8 mouse cellular contexts compared by ENCODE assay signal in the genomic region with DNA sequence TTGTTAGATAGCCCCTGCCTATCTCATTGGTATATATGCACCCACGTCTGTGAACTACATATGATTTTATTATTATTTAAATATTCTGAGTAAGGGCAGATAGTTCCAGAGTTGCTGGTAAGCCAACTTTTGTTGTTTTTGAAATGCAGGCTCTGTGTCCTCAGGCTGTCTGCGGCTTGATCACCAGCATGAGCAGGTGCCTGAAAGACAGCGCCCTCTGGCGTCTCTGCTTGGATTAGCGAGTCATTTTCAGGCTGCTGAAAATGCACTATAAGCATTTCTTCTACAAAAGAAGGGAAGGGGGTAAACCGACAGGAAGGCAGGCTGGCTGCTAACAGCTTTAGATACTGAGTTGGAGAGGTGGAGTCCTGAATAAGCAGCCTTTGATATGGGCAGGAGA.
A peak's percentile ranks its signal among the peaks of the same experiment; 100 is the strongest.
DNase-seq lines count a peak whose midpoint lies in the region; ATAC-seq and TF ChIP-seq lines count a peak whose summit lies in the region.

No protein-coding gene starts in this region.

- H3K9ac ChIP-seq in midbrain, embryonic 11.5 days (ENCODE audit: low read length): no peak overlapping the region
- no peak overlapping the region for H3K9ac ChIP-seq in midbrain, embryonic 16.5 days (ENCODE audit: low read depth, low read length)
- H3K9ac ChIP-seq in forebrain, embryonic 15.5 days (replicated peaks): no peak overlapping the region
- no peak overlapping the region for H3K9ac ChIP-seq in intestine, postnatal 0 days (ENCODE audit: low read depth, low read length)

- peak; percentile 73; the same call in 1 of the 2 replicates for ATAC-seq in midbrain, embryonic 11.5 days (ENCODE audit: low FRiP score)
- ATAC-seq in midbrain, embryonic 16.5 days: no peak
- peak; percentile 67 for ATAC-seq in forebrain, embryonic 15.5 days (replicated peaks)
- ATAC-seq in intestine, postnatal 0 days: no peak

- intact Hi-C loops in left cerebral cortex, postnatal 10 days (cut with DNase I): loop anchor here (2.0 to 5.0 kb wide), 2 partner anchors 402 to 910 kb away; a partner anchor contains a TSS

- no peaks in the 10 kb centered on the region for H3K9me3 ChIP-seq in midbrain, embryonic 11.5 days (ENCODE audit: control insufficient read depth, low read length)
- no peaks in the 10 kb centered on the region for H3K9me3 ChIP-seq in midbrain, embryonic 16.5 days (replicated peaks; ENCODE audit: control insufficient read depth, low read length, poor library complexity, severe bottlenecking)
- H3K9me3 ChIP-seq in forebrain, embryonic 15.5 days: no peaks in the 10 kb centered on the region
- H3K9me3 ChIP-seq in intestine, postnatal 0 days (ENCODE audit: control insufficient read depth): no peaks in the 10 kb centered on the region

- no peak overlapping the region for H3K27ac ChIP-seq in midbrain, embryonic 11.5 days (ENCODE audit: low read depth, low read length)
- no peak overlapping the region for H3K27ac ChIP-seq in midbrain, embryonic 16.5 days (ENCODE audit: low read length)
- no peak overlapping the region for H3K27ac ChIP-seq in forebrain, embryonic 15.5 days (replicated peaks)
- H3K27ac ChIP-seq in intestine, postnatal 0 days (ENCODE audit: low read depth, low read length): no peak overlapping the region

- no peak overlapping the region for H3ac ChIP-seq in myocyte (ENCODE audit: control insufficient read depth, insufficient read length)

- TF ChIP-seq POLR2A in myocyte (IDR thresholded peaks at IDR 0.05; ENCODE audit: insufficient read length, low read depth): no peak

- 6% methylated on average over 6 of the region's 6 CpGs for WGBS in midbrain, embryonic 11.5 days
- 2% methylated on average over 6 of the region's 6 CpGs for WGBS in midbrain, embryonic 16.5 days
- 4% methylated on average over 6 of the region's 6 CpGs for WGBS in forebrain, embryonic 15.5 days
- WGBS in intestine, postnatal 0 days: 4% methylated on average over 6 of the region's 6 CpGs

- no peaks in the 10 kb centered on the region for H3K4me1 ChIP-seq in midbrain, embryonic 11.5 days (ENCODE audit: control insufficient read depth, insufficient read depth, low read length)
- H3K4me1 ChIP-seq in midbrain, embryonic 16.5 days (ENCODE audit: control insufficient read depth, insufficient read depth, low read length): no peaks in the 10 kb centered on the region
- 0 out of 2 replicates have a peak, but pooled peaks cover 5% of the 10 kb centered on the region for H3K4me1 ChIP-seq in forebrain, embryonic 15.5 days
- H3K4me1 ChIP-seq in intestine, postnatal 0 days (replicated peaks; ENCODE audit: control insufficient read depth, insufficient read depth, low read length): no peaks in the 10 kb centered on the region

- H3K79me2 ChIP-seq in myocyte (ENCODE audit: control insufficient read depth, insufficient read depth): no peaks in the 10 kb centered on the region

- H3K27me3 ChIP-seq in midbrain, embryonic 11.5 days (ENCODE audit: control insufficient read depth, insufficient read depth, low read length): no peaks in the 10 kb centered on the region
- H3K27me3 ChIP-seq in midbrain, embryonic 16.5 days (ENCODE audit: control insufficient read depth, insufficient read depth, low read depth, low read length): no peaks in the 10 kb centered on the region
- no peaks in the 10 kb centered on the region for H3K27me3 ChIP-seq in forebrain, embryonic 15.5 days
- no peaks in the 10 kb centered on the region for H3K27me3 ChIP-seq in intestine, postnatal 0 days (replicated peaks; ENCODE audit: control insufficient read depth, insufficient read depth, low read length)
- H3K27me3 ChIP-seq in myocyte (ENCODE audit: control insufficient read depth, insufficient read depth, insufficient read length): no peaks in the 10 kb centered on the region

- no peaks in the 10 kb centered on the region for H3K36me3 ChIP-seq in midbrain, embryonic 11.5 days (ENCODE audit: control insufficient read depth, insufficient read depth, low read length)
- no peaks in the 10 kb centered on the region for H3K36me3 ChIP-seq in midbrain, embryonic 16.5 days (ENCODE audit: control insufficient read depth, insufficient read depth, low read length)
- no peaks in the 10 kb centered on the region for H3K36me3 ChIP-seq in forebrain, embryonic 15.5 days
- no peaks in the 10 kb centered on the region for H3K36me3 ChIP-seq in intestine, postnatal 0 days (ENCODE audit: control insufficient read depth, insufficient read depth)
- H3K36me3 ChIP-seq in myocyte (ENCODE audit: control insufficient read depth, insufficient read depth): no peaks in the 10 kb centered on the region

- TF ChIP-seq CTCF in intestine, postnatal 0 days (IDR thresholded peaks at IDR 0.05; ENCODE audit: low read depth): peak; percentile 82

- H3K4me2 ChIP-seq in midbrain, embryonic 11.5 days: no peak overlapping the region
- no peak overlapping the region for H3K4me2 ChIP-seq in midbrain, embryonic 16.5 days (ENCODE audit: low read length)
- no peak overlapping the region for H3K4me2 ChIP-seq in forebrain, embryonic 15.5 days (replicated peaks)
- no peak overlapping the region for H3K4me2 ChIP-seq in intestine, postnatal 0 days (replicated peaks; ENCODE audit: low read depth)
- H3K4me2 ChIP-seq in myocyte (ENCODE audit: low read depth): no peak overlapping the region

- DNase-seq in midbrain, embryonic 11.5 days (ENCODE audit: low spot score, missing footprints): peak; percentile 95
- DNase-seq in cerebellum, adult 11 months: peak; percentile 77
- peak; percentile 71 to 82 for DNase-seq in left cerebral cortex, postnatal 10 days (ENCODE audit: extremely low spot score in 1 of 2, low spot score in 2 of 2)
- peak; percentile 46 to 48 for DNase-seq in urinary bladder, postnatal 36 days (ENCODE audit: low spot score in 2 of 2)

- H3K4me3 ChIP-seq in midbrain, embryonic 11.5 days (ENCODE audit: low read depth, low read length): no peak overlapping the region
- H3K4me3 ChIP-seq in midbrain, embryonic 16.5 days (ENCODE audit: low read depth, low read length): no peak overlapping the region
- H3K4me3 ChIP-seq in forebrain, embryonic 15.5 days: no peak overlapping the region
- H3K4me3 ChIP-seq in intestine, postnatal 0 days (ENCODE audit: low read depth, low read length): no peak overlapping the region
- no peak overlapping the region for H3K4me3 ChIP-seq in myocyte

TF ChIP-seq in myocyte, 11 proteins besides CTCF, POLR2A, EP300 and RAD21:
- no peak for TF ChIP-seq REST (IDR thresholded peaks at IDR 0.05; ENCODE audit: insufficient read depth, insufficient read length)
- no peak for TF ChIP-seq TCF12 (IDR thresholded peaks at IDR 0.05; ENCODE audit: insufficient read depth, poor library complexity, severe bottlenecking)
- TF ChIP-seq MYOD1 (IDR thresholded peaks at IDR 0.05; ENCODE audit: control insufficient read depth in 1 of 3, insufficient read length in 2 of 3, low read depth in 2 of 3): peak in 2 of 3 experiments; percentile 50 to 52
- no peak for TF ChIP-seq E2F4 (IDR thresholded peaks at IDR 0.05; ENCODE audit: insufficient read depth)
- peak in 1 of 3 experiments; percentile 30 for TF ChIP-seq MYOG (IDR thresholded peaks at IDR 0.05; ENCODE audit: control insufficient read depth in 1 of 3, insufficient read depth in 1 of 3, insufficient read length in 2 of 3, low read depth in 2 of 3)

Comparison
In these comparisons a context has a peak if more than half of its experiments do, and no peak if none do; other contexts are left out.
1. ATAC-seq: peak in midbrain, embryonic 11.5 days (single experiment) and forebrain, embryonic 15.5 days (single experiment); none in midbrain, embryonic 16.5 days (single experiment) and intestine, postnatal 0 days (single experiment).
2. Peak in every context shown above with its lines, with median percentiles within 50 percentile points of each other: DNase-seq.